Mouse (Mus musculus) stomach, postnatal 0 days (tissue): ENCODE measurements around the gene Agbl4. TPM values are rescaled to one million over a fixed set of nuclear protein-coding genes. Genes with fewer than 3 reads are reported as not detected.

Experiments used
- ATAC-seq: fragments of 200-750 bp; cut with Nextera tagmentation; 2 replicates; pipeline ENCODE4 v1.8.0; 2017; ENCODE audit not compliant: low FRiP score, low TSS enrichment
- DNase-seq: peaks from one replicate; pipeline ENCODE4 v3.0.0-alpha.2; 2016; ENCODE audit warnings: low spot score
- H3K27ac ChIP-seq: fragments of 300-500 bp; sonication (generic); replicated peaks from 2 replicates; pipeline ENCODE4 v1.5.1; 2014; ENCODE audit warnings: mild to moderate bottlenecking, control low read depth
- H3K27me3 ChIP-seq: fragments of 300-500 bp; sonication (generic); 2 replicates; pipeline ENCODE4 v1.6.1; 2014; ENCODE audit warnings: low read length; ENCODE audit not compliant: control insufficient read depth, insufficient read depth
- H3K36me3 ChIP-seq: fragments of 300-500 bp; sonication (generic); 2 replicates; pipeline ENCODE4 v1.6.1; 2014; ENCODE audit warnings: low read length, mixed read lengths; ENCODE audit not compliant: control insufficient read depth, insufficient read depth
- H3K4me1 ChIP-seq: fragments of 300-500 bp; sonication (generic); replicated peaks from 2 replicates; pipeline ENCODE4 v1.6.1; 2014; ENCODE audit warnings: antibody characterized with exemption; ENCODE audit not compliant: control insufficient read depth, insufficient read depth
- H3K4me2 ChIP-seq: fragments of 300-500 bp; sonication (generic); replicated peaks from 2 replicates; pipeline ENCODE4 v1.6.1; 2014; ENCODE audit warnings: low read depth, mild to moderate bottlenecking, control low read depth, moderate library complexity
- H3K4me3 ChIP-seq: fragments of 300-500 bp; sonication (generic); 2 replicates; pipeline ENCODE4 v1.5.1; 2014; ENCODE audit warnings: low read depth, low read length, control low read depth
- H3K9ac ChIP-seq: fragments of 300-500 bp; sonication (generic); 2 replicates; pipeline ENCODE4 v1.6.1; 2014; ENCODE audit warnings: mild to moderate bottlenecking, low read length, control low read depth, mixed read lengths
- H3K9me3 ChIP-seq: fragments of 300-500 bp; sonication (generic); 2 replicates; pipeline ENCODE4 v1.6.1; 2016; ENCODE audit warnings: low read length; ENCODE audit not compliant: control insufficient read depth
- CTCF ChIP-seq: IDR thresholded peaks from 2 replicates; pipeline ENCODE4 v1.5.1; 2016; ENCODE audit warnings: antibody characterized with exemption, low read depth, mild to moderate bottlenecking, moderate library complexity
- EP300 ChIP-seq: optimal IDR thresholded peaks from 2 replicates; pipeline ENCODE3; 2016; ENCODE audit warnings: antibody characterized with exemption
- WGBS: fragments of 180-500 bp; shearing (Covaris S2); extraction: QIAGEN DNeasy Blood & Tissue Kit; methylation state at CpG from one replicate; pipeline ENCODE4 v1.1.7; 2014; 5-methylcytosine and 5-hydroxymethylcytosine counted together
- polyA plus RNA-seq: library from polyadenylated mRNA; unstranded; fragments of >200 nt; fragmentation: Nextera tagmentation; extraction: Ambion mirVana; gene quantifications from 2 replicates; pipeline ENCODE4 v1.2.1, GENCODE M21; 2015

The Agbl4 gene
- polyA plus RNA-seq, 1 experiment from 2014 or later: 0.10 TPM

GRCm38 (mm10) chr4:111530537-111530936 is 1133.1 kb downstream of the Agbl4 start:
- 64% methylated on average over 2 of the region's 2 CpGs for WGBS
- H3K36me3 ChIP-seq: no peaks in the 10 kb centered on the region
- H3K4me3 ChIP-seq: no peak overlapping the region
- H3K4me2 ChIP-seq: no peak overlapping the region
- ATAC-seq (no peak), DNase-seq (no peak)
- no peak overlapping the region for H3K27ac ChIP-seq
- no peak overlapping the region for H3K9ac ChIP-seq
- no peaks in the 10 kb centered on the region for H3K9me3 ChIP-seq
- TF ChIP-seq CTCF (no peak), EP300 (no peak)
- H3K27me3 ChIP-seq: no peaks in the 10 kb centered on the region
- no peaks in the 10 kb centered on the region for H3K4me1 ChIP-seq

DNA sequence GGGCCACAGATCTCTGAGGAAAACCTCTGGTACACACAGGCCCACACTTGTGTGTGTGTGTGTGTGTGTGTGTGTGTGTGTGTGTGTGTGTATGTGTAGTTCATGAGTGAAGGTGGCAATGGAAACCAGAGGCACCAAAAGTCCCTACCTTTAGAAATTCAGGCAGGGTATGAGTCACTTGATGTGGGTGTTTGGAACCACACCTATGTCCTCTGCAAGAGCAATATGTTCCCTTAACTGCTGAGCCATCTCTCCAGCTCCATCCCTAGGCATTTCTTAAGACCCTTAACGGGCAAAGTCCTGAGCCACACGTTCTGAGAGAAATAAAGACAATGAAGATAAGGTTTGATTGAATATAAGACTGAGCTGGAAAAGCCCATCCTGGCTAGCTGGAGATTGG is 1147.2 kb downstream of the Agbl4 start:
- H3K9ac ChIP-seq: no peak overlapping the region
- DNase-seq: no peak
- 68% methylated on average over 2 of the region's 2 CpGs for WGBS
- H3K4me1 ChIP-seq: no peaks in the 10 kb centered on the region
- no peak overlapping the region for H3K27ac ChIP-seq
- H3K4me2 ChIP-seq: no peak overlapping the region
- ATAC-seq: no peak
- H3K27me3 ChIP-seq: no peaks in the 10 kb centered on the region
- no peaks in the 10 kb centered on the region for H3K36me3 ChIP-seq
- no peaks in the 10 kb centered on the region for H3K9me3 ChIP-seq
- TF ChIP-seq CTCF (no peak), EP300 (no peak)
- H3K4me3 ChIP-seq: no peak overlapping the region

GRCm38 (mm10) chr4:111546009-111546408 is 1148.5 kb downstream of the Agbl4 start:
- H3K9ac ChIP-seq: no peak overlapping the region
- no peak overlapping the region for H3K4me2 ChIP-seq
- H3K4me1 ChIP-seq: no peaks in the 10 kb centered on the region
- no peak for TF ChIP-seq EP300
- no peak for TF ChIP-seq CTCF
- no peak for DNase-seq
- H3K27me3 ChIP-seq: no peaks in the 10 kb centered on the region
- H3K27ac ChIP-seq: no peak overlapping the region
- H3K4me3 ChIP-seq: no peak overlapping the region
- H3K9me3 ChIP-seq: no peaks in the 10 kb centered on the region
- no peak for ATAC-seq
- 75% methylated on average over 7 of the region's 7 CpGs for WGBS
- no peaks in the 10 kb centered on the region for H3K36me3 ChIP-seq

DNA sequence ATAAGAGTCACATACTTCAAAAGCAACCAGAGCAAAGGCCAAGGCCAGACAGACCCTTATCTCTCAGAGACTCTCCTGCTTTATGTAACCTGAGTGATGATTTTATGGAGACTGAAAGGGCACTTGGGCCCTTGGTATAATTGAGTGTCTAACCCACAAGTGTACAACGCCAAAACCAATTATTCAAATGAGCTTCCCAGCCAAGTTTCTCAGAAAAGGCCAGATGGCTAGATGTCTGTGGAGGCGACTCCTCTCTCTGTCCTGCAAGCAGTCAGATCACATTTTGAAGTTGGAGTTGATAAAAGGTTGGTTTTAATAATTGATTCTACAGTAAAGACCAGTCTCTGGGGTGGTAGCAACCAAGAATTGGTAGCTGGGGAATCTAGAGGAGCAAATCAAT is 1158.0 kb downstream of the Agbl4 start:
- 74% methylated on average over 2 of the region's 2 CpGs for WGBS
- no peaks in the 10 kb centered on the region for H3K27me3 ChIP-seq
- ATAC-seq (no peak), DNase-seq (no peak)
- H3K4me1 ChIP-seq: no peaks in the 10 kb centered on the region
- H3K9ac ChIP-seq: no peak overlapping the region
- no peak overlapping the region for H3K27ac ChIP-seq
- TF ChIP-seq CTCF (no peak), EP300 (no peak)
- no peak overlapping the region for H3K4me2 ChIP-seq
- no peaks in the 10 kb centered on the region for H3K9me3 ChIP-seq
- H3K4me3 ChIP-seq: no peak overlapping the region
- H3K36me3 ChIP-seq: no peaks in the 10 kb centered on the region

- Histone ChIP-seq H3K36me3 (no peaks in the 10 kb centered on the region), H3K4me3 (no peak overlapping the region), H3K9me3 (no peaks in the 10 kb centered on the region), H3K27me3 (no peaks in the 10 kb centered on the region), H3K27ac (no peak overlapping the region), H3K9ac (no peak overlapping the region), H3K4me1 (no peaks in the 10 kb centered on the region), H3K4me2 (no peak overlapping the region)
- ATAC-seq (no peak), DNase-seq (no peak)
- WGBS: 88% methylated on average over 10 of the region's 10 CpGs
- TF ChIP-seq CTCF: no peak
- TF ChIP-seq EP300: no peak
Observed at GRCm38 (mm10) chr4:111577087-111577773, 1179.8 kb downstream of the Agbl4 start.

DNA sequence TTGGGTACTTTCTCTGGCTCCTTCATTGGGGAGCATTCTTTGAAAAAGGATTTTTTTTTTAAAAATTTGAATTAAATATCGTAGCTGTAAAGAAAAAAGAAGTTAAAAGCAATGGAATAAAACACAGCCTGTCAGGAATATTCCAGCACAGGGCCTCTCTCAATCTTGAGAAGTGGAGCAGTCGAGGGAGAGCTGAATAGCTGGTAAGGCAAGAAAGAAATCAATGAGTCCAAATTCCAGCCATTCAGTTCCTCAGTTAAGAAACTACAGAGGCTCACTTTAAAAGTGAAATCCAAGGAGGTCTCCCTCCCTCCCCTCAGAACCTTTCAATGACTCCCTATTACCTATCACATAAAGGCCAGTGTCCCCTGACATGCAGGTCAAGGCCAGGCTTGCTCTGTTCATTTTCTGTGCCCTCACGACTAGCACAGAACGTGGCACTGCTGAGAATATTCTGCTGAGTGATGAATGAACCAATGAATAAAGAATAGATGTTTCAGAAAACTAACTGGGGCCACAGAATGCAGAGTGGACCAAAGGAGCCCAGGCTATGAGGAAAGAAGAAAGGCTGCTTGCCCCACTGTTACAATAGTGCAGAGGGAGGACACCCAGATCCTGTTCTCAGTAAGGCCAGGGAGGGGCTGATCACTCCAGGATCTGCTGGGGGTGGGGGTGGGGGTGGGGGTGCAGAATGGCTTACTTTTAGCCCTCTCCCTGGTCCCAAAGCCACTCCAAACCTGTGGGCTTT is 1181.8 kb downstream of the Agbl4 start:
- H3K4me1 ChIP-seq: no peaks in the 10 kb centered on the region
- no peak overlapping the region for H3K4me3 ChIP-seq
- TF ChIP-seq CTCF (no peak), EP300 (no peak)
- H3K36me3 ChIP-seq: no peaks in the 10 kb centered on the region
- DNase-seq (no peak), ATAC-seq (no peak)
- no peaks in the 10 kb centered on the region for H3K27me3 ChIP-seq
- 36% methylated on average over 4 of the region's 4 CpGs for WGBS
- H3K9ac ChIP-seq: no peak overlapping the region
- no peaks in the 10 kb centered on the region for H3K9me3 ChIP-seq
- H3K4me2 ChIP-seq: no peak overlapping the region
- H3K27ac ChIP-seq: no peak overlapping the region
